Mouse (Mus musculus): ENCODE data around the gene Gpr25. TPM values are rescaled to one million over a fixed set of nuclear protein-coding genes. Genes with fewer than 3 reads are reported as not detected.

The Gpr25 gene
- not detected for polyA plus RNA-seq (2017; shearing (Covaris generic))

DNA sequence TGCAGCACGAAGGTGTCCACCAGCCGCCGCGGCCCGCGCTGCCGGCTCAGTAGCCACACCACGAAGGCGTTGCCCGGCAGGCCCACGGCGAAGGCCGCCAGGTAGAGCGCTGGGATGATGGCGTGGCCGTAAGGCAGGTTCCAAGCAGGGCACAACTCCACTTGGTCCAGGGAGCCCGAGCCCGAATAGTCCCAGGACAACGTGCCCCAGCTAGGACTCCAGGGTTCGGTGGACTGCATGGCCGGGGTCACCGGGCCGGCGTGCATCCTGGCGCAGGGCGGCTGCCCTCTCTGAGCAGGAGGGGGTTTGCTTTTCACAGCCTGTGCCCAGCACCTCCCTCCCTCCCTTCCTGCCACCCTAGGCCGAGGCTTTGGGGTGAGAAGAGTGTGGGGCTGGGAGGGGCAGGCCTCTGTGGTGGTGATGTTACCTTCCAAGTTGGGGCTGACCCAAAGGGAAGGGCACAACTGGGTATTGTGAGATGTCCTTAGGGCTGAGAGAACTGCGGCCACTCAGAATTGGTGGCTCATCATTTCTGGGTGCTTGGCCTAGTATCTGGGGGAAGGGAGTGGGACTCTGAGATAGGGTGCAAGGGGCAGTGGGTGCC is at the start of gene Gpr25:
Gene Gpr25, minus strand, starts transcription at position 239 of the 604 bp plus-strand sequence.

DNA sequence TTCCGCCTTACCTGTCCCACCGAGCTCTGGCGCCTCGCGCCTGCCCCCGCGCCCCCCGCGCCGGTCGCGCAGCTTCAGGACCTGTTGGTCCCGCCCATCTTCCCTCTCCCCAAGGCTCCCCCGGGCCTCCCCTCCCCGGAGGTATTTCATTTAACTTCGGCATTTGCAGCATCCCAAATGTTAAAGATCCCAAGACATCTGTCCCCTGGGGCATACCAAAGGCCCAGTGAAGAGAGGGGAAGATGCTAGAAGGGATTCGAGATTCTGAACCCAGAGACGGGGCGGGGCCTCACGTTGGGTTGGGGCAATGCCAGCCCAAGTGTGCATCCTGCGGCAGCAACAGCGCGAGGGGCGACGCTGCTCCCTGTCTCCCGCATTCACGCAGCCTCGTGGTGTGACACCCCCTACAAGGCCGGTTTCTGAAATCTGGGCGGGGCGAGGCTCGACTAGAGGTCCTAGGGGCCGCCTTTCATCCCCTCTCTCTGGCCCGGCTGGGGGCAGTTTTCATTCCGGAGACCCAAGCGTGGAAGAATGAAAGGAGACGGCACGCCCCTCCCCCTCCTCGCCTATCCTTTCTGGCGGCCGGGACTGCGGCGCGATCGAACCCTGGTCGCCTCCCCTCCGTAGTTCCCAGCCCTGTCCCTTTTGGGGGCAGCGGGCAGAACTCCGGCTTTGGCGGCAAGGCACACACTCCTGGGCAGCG is 26.6 kb downstream of the Gpr25 start, which contains the start of gene Inava:
Gene Inava, minus strand, starts transcription at position 373 of the 703 bp plus-strand sequence.

DNA sequence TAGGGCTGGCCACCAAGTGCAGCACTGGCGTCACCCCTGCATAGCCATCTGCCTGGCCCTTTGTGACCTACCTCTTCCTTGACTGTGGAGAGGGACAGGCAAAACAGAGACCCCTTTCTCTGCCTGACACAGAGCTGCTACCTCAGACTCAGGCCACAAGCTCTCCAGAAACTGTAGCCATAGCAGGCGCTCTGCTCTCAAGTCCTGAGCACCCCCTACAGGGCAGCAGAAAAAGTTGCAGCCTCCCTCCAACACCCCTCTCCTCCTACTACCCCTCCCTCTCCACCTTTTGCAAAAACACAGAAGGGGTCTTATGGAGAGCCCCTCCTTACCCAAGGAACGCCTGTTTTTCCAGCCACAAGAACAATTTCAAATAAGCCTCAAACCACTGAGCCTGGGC is 47.9 kb downstream of the Gpr25 start, which contains the start of gene Mroh3:
Gene Mroh3, minus strand, starts transcription at position 26 of the 400 bp plus-strand sequence.

Other genes starting within 250 kb of the Gpr25 start
- gene Ascl5, start 210.1 kb downstream of the Gpr25 start, polyA plus RNA-seq (2017; shearing (Covaris generic)), result not detected
- gene Cacna1s, start 208.1 kb downstream of the Gpr25 start, polyA plus RNA-seq (2017; shearing (Covaris generic)), result 6.3 TPM
- 38.0 TPM for gene Kif21b, start 129.5 kb downstream of the Gpr25 start, polyA plus RNA-seq (2017; shearing (Covaris generic))
- gene Mroh3, start 48.0 kb downstream of the Gpr25 start, polyA plus RNA-seq (2017; shearing (Covaris generic)), result not detected
- gene Inava, start 26.6 kb downstream of the Gpr25 start, polyA plus RNA-seq (2017; shearing (Covaris generic)), result not detected
- gene Camsap2, start 85.2 kb upstream of the Gpr25 start, polyA plus RNA-seq (2017; shearing (Covaris generic)), result 2.6 TPM
- 18.9 TPM for gene Ddx59, start 154.4 kb upstream of the Gpr25 start, polyA plus RNA-seq (2017; shearing (Covaris generic))
- 1.7 TPM for gene Kif14, start 205.5 kb upstream of the Gpr25 start, polyA plus RNA-seq (2017; shearing (Covaris generic))